Mouse (Mus musculus): ENCODE data around the gene Gm42674. TPM values are rescaled to one million over a fixed set of nuclear protein-coding genes. Genes with fewer than 3 reads are reported as not detected.

The Gm42674 gene
- polyA plus RNA-seq (2014; fragmentation: Nextera tagmentation; extraction: Ambion mirVana), result not detected in 2 replicates

GRCm38 (mm10) chr3:90601486-90602110 lies at the start of gene Gm42674:
TSS of gene Gm42674 (plus strand) at chr3:90601904.
- no peaks in the 10 kb centered on the region for H3K36me3 ChIP-seq (ENCODE audit: control insufficient read depth, insufficient read depth, low read length)
- H3K4me2 ChIP-seq (ENCODE audit: low read length), result no peak within 1 kb of the TSS
- H3K9ac ChIP-seq (replicated peaks; ENCODE audit: low read length), result no peak within 1 kb of the TSS
- H3K9me3 ChIP-seq (ENCODE audit: control insufficient read depth, low read length), result no peaks in the 10 kb centered on the region
- H3K4me3 ChIP-seq (replicated peaks; ENCODE audit: low read depth, low read length), result no peak within 1 kb of the TSS
- DNase-seq, result no peak
- no peak within 1 kb of the TSS for H3K27ac ChIP-seq (replicated peaks; ENCODE audit: low read depth, low read length)
- H3K4me1 ChIP-seq (ENCODE audit: control insufficient read depth, insufficient read depth, low read length), result no peaks in the 10 kb centered on the region
- no peak for ATAC-seq (ENCODE audit: low FRiP score, low TSS enrichment)
- H3K27me3 ChIP-seq (ENCODE audit: control insufficient read depth, insufficient read depth, low read length), result no peaks in the 10 kb centered on the region
- WGBS, result 86% methylated on average over 11 of the region's 11 CpGs

GRCm38 (mm10) chr3:90552231-90552630 lies 49.5 kb upstream of the Gm42674 start:
- no peaks in the 10 kb centered on the region for H3K27me3 ChIP-seq (ENCODE audit: control insufficient read depth, insufficient read depth, low read length)
- H3K36me3 ChIP-seq (ENCODE audit: control insufficient read depth, insufficient read depth, low read length), result no peaks in the 10 kb centered on the region
- DNase-seq (no peak), ATAC-seq (ENCODE audit: low FRiP score, low TSS enrichment) (no peak)
- H3K4me2 ChIP-seq (ENCODE audit: low read length), result no peak overlapping the region
- no peak overlapping the region for H3K9ac ChIP-seq (replicated peaks; ENCODE audit: low read length)
- WGBS, result 77% methylated on average over 2 of the region's 2 CpGs
- no peaks in the 10 kb centered on the region for H3K9me3 ChIP-seq (ENCODE audit: control insufficient read depth, low read length)
- H3K4me3 ChIP-seq (replicated peaks; ENCODE audit: low read depth, low read length), result no peak overlapping the region
- no peaks in the 10 kb centered on the region for H3K4me1 ChIP-seq (ENCODE audit: control insufficient read depth, insufficient read depth, low read length)
- no peak overlapping the region for H3K27ac ChIP-seq (replicated peaks; ENCODE audit: low read depth, low read length)

GRCm38 (mm10) chr3:90555954-90556353 lies 45.8 kb upstream of the Gm42674 start:
- DNase-seq (peak; percentile 61), ATAC-seq (ENCODE audit: low FRiP score, low TSS enrichment) (peak; percentile 64; the same call in 1 of the 2 replicates)
- Histone ChIP-seq H3K36me3 (ENCODE audit: control insufficient read depth, insufficient read depth, low read length) (no peaks in the 10 kb centered on the region), H3K9ac (replicated peaks; ENCODE audit: low read length) (no peak overlapping the region), H3K9me3 (ENCODE audit: control insufficient read depth, low read length) (no peaks in the 10 kb centered on the region), H3K4me1 (ENCODE audit: control insufficient read depth, insufficient read depth, low read length) (no peaks in the 10 kb centered on the region), H3K4me2 (ENCODE audit: low read length) (no peak overlapping the region), H3K27ac (replicated peaks; ENCODE audit: low read depth, low read length) (no peak overlapping the region), H3K27me3 (ENCODE audit: control insufficient read depth, insufficient read depth, low read length) (no peaks in the 10 kb centered on the region), H3K4me3 (replicated peaks; ENCODE audit: low read depth, low read length) (no peak overlapping the region)
- 31% methylated on average over 5 of the region's 5 CpGs for WGBS

GRCm38 (mm10) chr3:90560008-90560628 lies 41.6 kb upstream of the Gm42674 start, which contains the start of gene S100a3:
TSS of gene S100a3 (plus strand) at chr3:90560578.
- 87% methylated on average over 6 of the region's 6 CpGs for WGBS
- no peaks in the 10 kb centered on the region for H3K36me3 ChIP-seq (ENCODE audit: control insufficient read depth, insufficient read depth, low read length)
- no peak for ATAC-seq (ENCODE audit: low FRiP score, low TSS enrichment)
- no peaks in the 10 kb centered on the region for H3K27me3 ChIP-seq (ENCODE audit: control insufficient read depth, insufficient read depth, low read length)
- H3K9me3 ChIP-seq (ENCODE audit: control insufficient read depth, low read length), result no peaks in the 10 kb centered on the region
- no peaks in the 10 kb centered on the region for H3K4me1 ChIP-seq (ENCODE audit: control insufficient read depth, insufficient read depth, low read length)
- no peak within 1 kb of the TSS for H3K4me2 ChIP-seq (ENCODE audit: low read length)
- no peak within 1 kb of the TSS for H3K9ac ChIP-seq (replicated peaks; ENCODE audit: low read length)
- no peak for DNase-seq
- H3K27ac ChIP-seq (replicated peaks; ENCODE audit: low read depth, low read length), result no peak within 1 kb of the TSS
- no peak within 1 kb of the TSS for H3K4me3 ChIP-seq (replicated peaks; ENCODE audit: low read depth, low read length)

- DNase-seq, result no peak
- no peaks in the 10 kb centered on the region for H3K27me3 ChIP-seq (ENCODE audit: control insufficient read depth, insufficient read depth, low read length)
- ATAC-seq (ENCODE audit: low FRiP score, low TSS enrichment), result no peak
- no peak overlapping the region for H3K4me3 ChIP-seq (replicated peaks; ENCODE audit: low read depth, low read length)
- H3K27ac ChIP-seq (replicated peaks; ENCODE audit: low read depth, low read length), result no peak overlapping the region
- H3K4me2 ChIP-seq (ENCODE audit: low read length), result no peak overlapping the region
- no peaks in the 10 kb centered on the region for H3K9me3 ChIP-seq (ENCODE audit: control insufficient read depth, low read length)
- H3K4me1 ChIP-seq (ENCODE audit: control insufficient read depth, insufficient read depth, low read length), result no peaks in the 10 kb centered on the region
- WGBS, result 86% methylated on average over 5 of the region's 5 CpGs
- H3K9ac ChIP-seq (replicated peaks; ENCODE audit: low read length), result no peak overlapping the region
- H3K36me3 ChIP-seq (ENCODE audit: control insufficient read depth, insufficient read depth, low read length), result no peaks in the 10 kb centered on the region
These were observed 27.0 kb upstream of the Gm42674 start for GRCm38 (mm10) chr3:90574691-90575090.

- H3K4me3 ChIP-seq (replicated peaks; ENCODE audit: low read depth, low read length), result no peak overlapping the region
- no peak overlapping the region for H3K4me2 ChIP-seq (ENCODE audit: low read length)
- H3K4me1 ChIP-seq (ENCODE audit: control insufficient read depth, insufficient read depth, low read length), result no peaks in the 10 kb centered on the region
- H3K36me3 ChIP-seq (ENCODE audit: control insufficient read depth, insufficient read depth, low read length), result no peaks in the 10 kb centered on the region
- WGBS, result 89% methylated on average over 3 of the region's 3 CpGs
- H3K27ac ChIP-seq (replicated peaks; ENCODE audit: low read depth, low read length), result no peak overlapping the region
- ATAC-seq (ENCODE audit: low FRiP score, low TSS enrichment) (no peak), DNase-seq (no peak)
- H3K9ac ChIP-seq (replicated peaks; ENCODE audit: low read length), result no peak overlapping the region
- H3K27me3 ChIP-seq (ENCODE audit: control insufficient read depth, insufficient read depth, low read length), result no peaks in the 10 kb centered on the region
- no peaks in the 10 kb centered on the region for H3K9me3 ChIP-seq (ENCODE audit: control insufficient read depth, low read length)
These were observed 26.4 kb upstream of the Gm42674 start for GRCm38 (mm10) chr3:90575320-90575719.

- Histone ChIP-seq H3K4me2 (ENCODE audit: low read length) (no peak overlapping the region), H3K27ac (replicated peaks; ENCODE audit: low read depth, low read length) (no peak overlapping the region), H3K36me3 (ENCODE audit: control insufficient read depth, insufficient read depth, low read length) (no peaks in the 10 kb centered on the region), H3K4me1 (ENCODE audit: control insufficient read depth, insufficient read depth, low read length) (no peaks in the 10 kb centered on the region), H3K9ac (replicated peaks; ENCODE audit: low read length) (no peak overlapping the region), H3K9me3 (ENCODE audit: control insufficient read depth, low read length) (no peaks in the 10 kb centered on the region), H3K4me3 (replicated peaks; ENCODE audit: low read depth, low read length) (no peak overlapping the region), H3K27me3 (ENCODE audit: control insufficient read depth, insufficient read depth, low read length) (no peaks in the 10 kb centered on the region)
- ATAC-seq (ENCODE audit: low FRiP score, low TSS enrichment), result no peak
- DNase-seq, result no peak
- 74% methylated on average over 10 of the region's 10 CpGs for WGBS
These were observed 25.2 kb upstream of the Gm42674 start for GRCm38 (mm10) chr3:90576351-90577001.

GRCm38 (mm10) chr3:90579433-90579832 lies 22.3 kb upstream of the Gm42674 start:
- WGBS, result 85% methylated on average over 7 of the region's 7 CpGs
- H3K27me3 ChIP-seq (ENCODE audit: control insufficient read depth, insufficient read depth, low read length), result no peaks in the 10 kb centered on the region

More at GRCm38 (mm10) chr3:90579433-90579832, 22.3 kb upstream of the Gm42674 start:
- Histone ChIP-seq H3K4me3 (replicated peaks; ENCODE audit: low read depth, low read length) (no peak overlapping the region), H3K4me2 (ENCODE audit: low read length) (no peak overlapping the region), H3K27ac (replicated peaks; ENCODE audit: low read depth, low read length) (no peak overlapping the region), H3K9ac (replicated peaks; ENCODE audit: low read length) (no peak overlapping the region), H3K4me1 (ENCODE audit: control insufficient read depth, insufficient read depth, low read length) (no peaks in the 10 kb centered on the region), H3K36me3 (ENCODE audit: control insufficient read depth, insufficient read depth, low read length) (no peaks in the 10 kb centered on the region), H3K9me3 (ENCODE audit: control insufficient read depth, low read length) (no peaks in the 10 kb centered on the region)
- ATAC-seq (ENCODE audit: low FRiP score, low TSS enrichment) (no peak), DNase-seq (no peak)
